Mouse (Mus musculus) forebrain, postnatal 0 days (tissue): ENCODE data around the gene Hs6st2. TPM values are rescaled to one million over a fixed set of nuclear protein-coding genes. Genes with fewer than 3 reads are reported as not detected.

ENCODE experiments used
- ATAC-seq: fragments of 200-750 bp; cut with Nextera tagmentation; 2 replicates; pipeline ENCODE4 v1.8.0; 2017; ENCODE audit warnings: mild to moderate bottlenecking, moderate library complexity
- DNase-seq: peaks from one replicate; pipeline ENCODE4 v3.0.0-alpha.2; 2015
- H3K27ac ChIP-seq: fragments of 300-500 bp; sonication (generic); 2 replicates; pipeline ENCODE4 v1.5.1; 2014; ENCODE audit warnings: low read depth, mild to moderate bottlenecking, antibody characterized with exemption, low read length, moderate library complexity, mixed read lengths
- H3K27me3 ChIP-seq: fragments of 300-500 bp; sonication (generic); 2 replicates; pipeline ENCODE4 v1.6.1; 2014; ENCODE audit warnings: mild to moderate bottlenecking, low read length, mixed read lengths; ENCODE audit not compliant: insufficient read depth
- H3K36me3 ChIP-seq: fragments of 300-500 bp; sonication (generic); 2 replicates; pipeline ENCODE4 v1.6.1; 2014; ENCODE audit warnings: mild to moderate bottlenecking, moderate library complexity; ENCODE audit not compliant: insufficient read depth
- H3K4me1 ChIP-seq: fragments of 300-500 bp; sonication (generic); 2 replicates; pipeline ENCODE4 v1.6.1; 2014; ENCODE audit warnings: antibody characterized with exemption; ENCODE audit not compliant: insufficient read depth
- H3K4me2 ChIP-seq: fragments of 300-500 bp; sonication (generic); 2 replicates; pipeline ENCODE4 v1.6.1; 2014; ENCODE audit warnings: low read depth, mild to moderate bottlenecking, moderate library complexity
- H3K4me3 ChIP-seq: fragments of 300-500 bp; sonication (generic); 2 replicates; pipeline ENCODE4 v1.5.1; 2014; ENCODE audit warnings: low read depth, low read length, mixed read lengths
- H3K9ac ChIP-seq: fragments of 300-500 bp; sonication (generic); 2 replicates; pipeline ENCODE4 v1.6.1; 2014; ENCODE audit warnings: mild to moderate bottlenecking
- H3K9me3 ChIP-seq: fragments of 300-500 bp; sonication (generic); 2 replicates; pipeline ENCODE4 v1.6.1; 2016; ENCODE audit warnings: low read length
- CTCF ChIP-seq: sonication (generic); IDR thresholded peaks from 2 replicates; pipeline ENCODE4 v1.5.1; 2016; ENCODE audit warnings: antibody characterized with exemption, control low read depth, low read depth
- WGBS: fragments of 180-500 bp; shearing (Covaris S2); extraction: QIAGEN DNeasy Blood & Tissue Kit; methylation state at CpG from one replicate; pipeline ENCODE4 v1.1.7; 2014; 5-methylcytosine and 5-hydroxymethylcytosine counted together
- polyA plus RNA-seq: library from polyadenylated mRNA; unstranded; fragments of >200 nt; fragmentation: Nextera tagmentation; extraction: Ambion mirVana; gene quantifications from 2 replicates; pipeline ENCODE4 v1.2.1, GENCODE M21; 2015
- total RNA-seq: library from RNA; depleted of rRNA; stranded (reverse); fragments of >200 nt; gene quantifications from 2 replicates; pipeline ENCODE4 v1.2.3, GENCODE M21; 2014; rRNA removed

The Hs6st2 gene
- total and polyA plus RNA-seq, 2 experiments from 2014 or later, result 39.4 to 51.8 TPM

DNA sequence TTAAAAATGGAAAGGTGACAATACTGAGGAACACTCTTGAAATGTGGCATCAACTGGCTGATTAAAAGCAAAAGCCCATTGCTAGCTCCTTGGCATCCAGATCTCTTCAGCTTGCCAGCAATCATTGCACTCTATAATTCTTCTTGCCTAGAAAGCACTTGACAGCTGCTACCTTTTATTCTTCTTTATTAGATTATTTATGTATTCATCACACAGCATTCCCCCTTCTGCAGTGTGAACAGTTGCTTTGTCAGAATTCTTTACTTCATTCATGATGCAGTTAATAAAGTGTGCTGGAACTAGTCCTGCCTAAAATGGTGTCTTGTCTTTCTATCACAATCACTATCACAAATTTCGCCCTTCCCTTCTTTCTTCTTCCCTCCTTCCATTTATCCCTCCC is 332.0 kb downstream of the Hs6st2 start:
- Histone ChIP-seq H3K9ac (no peak overlapping the region), H3K4me2 (no peak overlapping the region), H3K27ac (no peak overlapping the region), H3K27me3 (no peaks in the 10 kb centered on the region), H3K4me3 (no peak overlapping the region), H3K36me3 (no peaks in the 10 kb centered on the region), H3K9me3 (no peaks in the 10 kb centered on the region), H3K4me1 (no peaks in the 10 kb centered on the region)
- TF ChIP-seq CTCF, result no peak
- 69% methylated on average over 1 of the region's 1 CpGs for WGBS
- DNase-seq (peak; percentile 8), ATAC-seq (peak; percentile 54; the same call in 1 of the 2 replicates)

DNA sequence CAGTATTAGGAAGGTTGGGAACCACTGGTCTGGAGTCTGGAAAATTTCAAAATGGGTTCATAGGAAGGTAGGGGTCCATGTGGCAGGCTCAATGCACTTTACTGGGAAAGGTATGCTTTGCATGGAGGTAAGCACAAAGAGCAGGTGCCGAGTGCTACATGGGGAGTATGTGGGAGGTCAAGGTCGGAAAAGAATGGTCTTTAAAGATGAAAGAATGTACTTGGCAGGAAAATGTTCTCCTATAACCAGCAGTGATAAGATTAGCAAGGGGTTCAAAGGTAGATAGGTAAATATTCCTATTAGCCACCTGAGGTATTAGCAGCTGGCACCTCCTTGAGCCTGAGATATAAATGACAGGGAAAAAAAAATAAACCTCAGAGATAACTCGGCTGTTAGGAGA is 338.1 kb downstream of the Hs6st2 start:
- no peak overlapping the region for H3K27ac ChIP-seq
- H3K4me1 ChIP-seq, result no peaks in the 10 kb centered on the region
- H3K4me2 ChIP-seq, result no peak overlapping the region
- no peak overlapping the region for H3K9ac ChIP-seq
- WGBS, result 61% methylated on average over 3 of the region's 3 CpGs
- no peak overlapping the region for H3K4me3 ChIP-seq
- no peaks in the 10 kb centered on the region for H3K9me3 ChIP-seq
- H3K27me3 ChIP-seq, result no peaks in the 10 kb centered on the region
- TF ChIP-seq CTCF, result no peak
- ATAC-seq (no peak), DNase-seq (no peak)
- H3K36me3 ChIP-seq, result no peaks in the 10 kb centered on the region

Other genes with a start within 250 kb of the Hs6st2 start
- gene Usp26, start 119.4 kb upstream of the Hs6st2 start, total RNA-seq, result not detected in 2 replicates
- not detected in 2 replicates for gene Usp26, start 119.4 kb upstream of the Hs6st2 start, polyA plus RNA-seq